Mouse (Mus musculus) urinary bladder, postnatal 10 days (tissue): Measurements from ENCODE around the gene Gdf15.

ENCODE experiments used
- DNase-seq: peaks from one replicate; pipeline ENCODE4 v3.0.0; 2022; ENCODE audit warnings: low spot score

The Gdf15 gene

GRCm38 (mm10) chr8:70632346-70632892, at the start of gene Gdf15:
TSS of gene Gdf15 (minus strand) at chr8:70632456.
- DNase-seq = no peak

- DNase-seq = no peak
Measured at GRCm38 (mm10) chr8:70681410-70681809, 49.2 kb upstream of the Gdf15 start.

GRCm38 (mm10) chr8:70680039-70680438, 47.8 kb upstream of the Gdf15 start:
- no peak for DNase-seq

- no peak for DNase-seq
Measured at GRCm38 (mm10) chr8:70679404-70679803, 47.1 kb upstream of the Gdf15 start.

- no peak for DNase-seq
Measured at GRCm38 (mm10) chr8:70678679-70679078, 46.4 kb upstream of the Gdf15 start.

GRCm38 (mm10) chr8:70677451-70678080, 45.3 kb upstream of the Gdf15 start:
- no peak for DNase-seq

- DNase-seq = no peak
Measured at GRCm38 (mm10) chr8:70675336-70675735, 43.1 kb upstream of the Gdf15 start.

GRCm38 (mm10) chr8:70674716-70675115, 42.5 kb upstream of the Gdf15 start:
- no peak for DNase-seq

- DNase-seq = no peak
Measured at GRCm38 (mm10) chr8:70674109-70674508, 41.9 kb upstream of the Gdf15 start.

GRCm38 (mm10) chr8:70673079-70673856, 41.0 kb upstream of the Gdf15 start, which contains the start of gene Lsm4:
TSS of gene Lsm4 (plus strand) at chr8:70673248.
- peak; percentile 81 for DNase-seq

GRCm38 (mm10) chr8:70672325-70673078, 40.2 kb upstream of the Gdf15 start:
- DNase-seq = no peak

- DNase-seq = no peak
Measured at GRCm38 (mm10) chr8:70671615-70672324, 39.5 kb upstream of the Gdf15 start.

- DNase-seq = no peak
Measured at GRCm38 (mm10) chr8:70667071-70667470, 34.8 kb upstream of the Gdf15 start.

- no peak for DNase-seq
Measured at GRCm38 (mm10) chr8:70665599-70665998, 33.3 kb upstream of the Gdf15 start.

GRCm38 (mm10) chr8:70664631-70665030, 32.4 kb upstream of the Gdf15 start:
- no peak for DNase-seq

- no peak for DNase-seq
Measured at GRCm38 (mm10) chr8:70663691-70664090, 31.4 kb upstream of the Gdf15 start.

GRCm38 (mm10) chr8:70660273-70660725, 28.0 kb upstream of the Gdf15 start, which contains the start of gene Pgpep1:
TSS of gene Pgpep1 (minus strand) at chr8:70660388.
- no peak for DNase-seq

- DNase-seq = peak; percentile 78
Measured at GRCm38 (mm10) chr8:70659604-70660272, 27.5 kb upstream of the Gdf15 start.

- no peak for DNase-seq
Measured at GRCm38 (mm10) chr8:70658897-70659603, 26.8 kb upstream of the Gdf15 start.

- no peak for DNase-seq
Measured at GRCm38 (mm10) chr8:70657739-70658138, 25.5 kb upstream of the Gdf15 start.
